Mouse (Mus musculus): ENCODE measurements at regions not wholly inside any gene's neighbourhood (a gene's known extent, or its start where the extent isn't known, plus 50 kb on each side); places are given as distances from the start of the nearest gene placed in this dataset.

- TF ChIP-seq CTCF (IDR thresholded peaks at IDR 0.05; ENCODE audit: extremely low read depth, insufficient read depth, low read length) (no peak), POLR2A (IDR thresholded peaks at IDR 0.05; ENCODE audit: extremely low read depth, insufficient read depth, low read length) (no peak)
- H3K4me1 ChIP-seq (ENCODE audit: control insufficient read depth, insufficient read depth, low read length): no peaks in the 10 kb centered on the region
- no peak overlapping the region for H3K4me3 ChIP-seq (ENCODE audit: insufficient read depth, low read length)
- no peak overlapping the region for H3K27ac ChIP-seq (ENCODE audit: insufficient read depth, low read length)
Observed at GRCm38 (mm10) chr15:61927385-61928120, 1004.7 kb upstream of the A1bg start.

- TF ChIP-seq POLR2A (IDR thresholded peaks at IDR 0.05; ENCODE audit: extremely low read depth, insufficient read depth, low read length) (no peak), CTCF (IDR thresholded peaks at IDR 0.05; ENCODE audit: extremely low read depth, insufficient read depth, low read length) (no peak)
- H3K4me3 ChIP-seq (ENCODE audit: insufficient read depth, low read length): no peak overlapping the region
- H3K27ac ChIP-seq (ENCODE audit: insufficient read depth, low read length): no peak overlapping the region
- H3K4me1 ChIP-seq (ENCODE audit: control insufficient read depth, insufficient read depth, low read length): no peaks in the 10 kb centered on the region
Observed at GRCm38 (mm10) chr15:61920041-61920440, 997.2 kb upstream of the A1bg start.

GRCm38 (mm10) chr15:61913546-61914160, 990.8 kb upstream of the A1bg start:
- TF ChIP-seq POLR2A (IDR thresholded peaks at IDR 0.05; ENCODE audit: extremely low read depth, insufficient read depth, low read length) (no peak), CTCF (IDR thresholded peaks at IDR 0.05; ENCODE audit: extremely low read depth, insufficient read depth, low read length) (no peak)
- H3K4me3 ChIP-seq (ENCODE audit: insufficient read depth, low read length): no peak overlapping the region
- H3K4me1 ChIP-seq (ENCODE audit: control insufficient read depth, insufficient read depth, low read length): no peaks in the 10 kb centered on the region
- H3K27ac ChIP-seq (ENCODE audit: insufficient read depth, low read length): no peak overlapping the region

- no peak overlapping the region for H3K27ac ChIP-seq (ENCODE audit: insufficient read depth, low read length)
- H3K4me3 ChIP-seq (ENCODE audit: insufficient read depth, low read length): no peak overlapping the region
- H3K4me1 ChIP-seq (ENCODE audit: control insufficient read depth, insufficient read depth, low read length): no peaks in the 10 kb centered on the region
- TF ChIP-seq CTCF (IDR thresholded peaks at IDR 0.05; ENCODE audit: extremely low read depth, insufficient read depth, low read length): no peak
- TF ChIP-seq POLR2A (IDR thresholded peaks at IDR 0.05; ENCODE audit: extremely low read depth, insufficient read depth, low read length): no peak
Observed at GRCm38 (mm10) chr15:61905165-61905845, 982.5 kb upstream of the A1bg start.

- no peak overlapping the region for H3K4me3 ChIP-seq (ENCODE audit: insufficient read depth, low read length)
- H3K4me1 ChIP-seq (ENCODE audit: control insufficient read depth, insufficient read depth, low read length): no peaks in the 10 kb centered on the region
- no peak overlapping the region for H3K27ac ChIP-seq (ENCODE audit: insufficient read depth, low read length)
- TF ChIP-seq POLR2A (IDR thresholded peaks at IDR 0.05; ENCODE audit: extremely low read depth, insufficient read depth, low read length) (no peak), CTCF (IDR thresholded peaks at IDR 0.05; ENCODE audit: extremely low read depth, insufficient read depth, low read length) (no peak)
Observed at GRCm38 (mm10) chr15:61899809-61900208, 977.0 kb upstream of the A1bg start.

- H3K27ac ChIP-seq (ENCODE audit: insufficient read depth, low read length): no peak overlapping the region
- no peak overlapping the region for H3K4me3 ChIP-seq (ENCODE audit: insufficient read depth, low read length)
- TF ChIP-seq POLR2A (IDR thresholded peaks at IDR 0.05; ENCODE audit: extremely low read depth, insufficient read depth, low read length): no peak
- TF ChIP-seq CTCF (IDR thresholded peaks at IDR 0.05; ENCODE audit: extremely low read depth, insufficient read depth, low read length): no peak
- H3K4me1 ChIP-seq (ENCODE audit: control insufficient read depth, insufficient read depth, low read length): no peaks in the 10 kb centered on the region
Observed at GRCm38 (mm10) chr15:61897566-61897965, 974.8 kb upstream of the A1bg start.

GRCm38 (mm10) chr15:61890330-61890729, 967.5 kb upstream of the A1bg start:
- TF ChIP-seq CTCF (IDR thresholded peaks at IDR 0.05; ENCODE audit: extremely low read depth, insufficient read depth, low read length) (no peak), POLR2A (IDR thresholded peaks at IDR 0.05; ENCODE audit: extremely low read depth, insufficient read depth, low read length) (no peak)
- Histone ChIP-seq H3K4me1 (ENCODE audit: control insufficient read depth, insufficient read depth, low read length) (no peaks in the 10 kb centered on the region), H3K27ac (ENCODE audit: insufficient read depth, low read length) (no peak overlapping the region), H3K4me3 (ENCODE audit: insufficient read depth, low read length) (no peak overlapping the region)

GRCm38 (mm10) chr15:61888569-61889326, 965.9 kb upstream of the A1bg start:
- H3K4me1 ChIP-seq (ENCODE audit: control insufficient read depth, insufficient read depth, low read length): no peaks in the 10 kb centered on the region
- H3K4me3 ChIP-seq (ENCODE audit: insufficient read depth, low read length): no peak overlapping the region
- no peak for TF ChIP-seq POLR2A (IDR thresholded peaks at IDR 0.05; ENCODE audit: extremely low read depth, insufficient read depth, low read length)
- no peak for TF ChIP-seq CTCF (IDR thresholded peaks at IDR 0.05; ENCODE audit: extremely low read depth, insufficient read depth, low read length)
- no peak overlapping the region for H3K27ac ChIP-seq (ENCODE audit: insufficient read depth, low read length)

GRCm38 (mm10) chr15:61879408-61879807, 956.6 kb upstream of the A1bg start:
- H3K4me3 ChIP-seq (ENCODE audit: insufficient read depth, low read length): no peak overlapping the region
- TF ChIP-seq POLR2A (IDR thresholded peaks at IDR 0.05; ENCODE audit: extremely low read depth, insufficient read depth, low read length): no peak
- TF ChIP-seq CTCF (IDR thresholded peaks at IDR 0.05; ENCODE audit: extremely low read depth, insufficient read depth, low read length): no peak

More at GRCm38 (mm10) chr15:61879408-61879807, 956.6 kb upstream of the A1bg start:
- no peaks in the 10 kb centered on the region for H3K4me1 ChIP-seq (ENCODE audit: control insufficient read depth, insufficient read depth, low read length)
- H3K27ac ChIP-seq (ENCODE audit: insufficient read depth, low read length): no peak overlapping the region
